Mouse (Mus musculus) megakaryocyte, embryonic 14.5 days (primary cell): ENCODE results near the gene Pex5l.

Source experiments
- FLI1 ChIP-seq: IDR thresholded peaks from 2 replicates; pipeline ENCODE4 v1.6.1; 2012; ENCODE audit warnings: low read length, inconsistent platforms, mixed read lengths
- GATA1 ChIP-seq: IDR thresholded peaks from 3 replicates; pipeline ENCODE4 v1.6.1; 2012; ENCODE audit warnings: mixed read lengths, low read length, inconsistent platforms, borderline replicate concordance

DNA sequence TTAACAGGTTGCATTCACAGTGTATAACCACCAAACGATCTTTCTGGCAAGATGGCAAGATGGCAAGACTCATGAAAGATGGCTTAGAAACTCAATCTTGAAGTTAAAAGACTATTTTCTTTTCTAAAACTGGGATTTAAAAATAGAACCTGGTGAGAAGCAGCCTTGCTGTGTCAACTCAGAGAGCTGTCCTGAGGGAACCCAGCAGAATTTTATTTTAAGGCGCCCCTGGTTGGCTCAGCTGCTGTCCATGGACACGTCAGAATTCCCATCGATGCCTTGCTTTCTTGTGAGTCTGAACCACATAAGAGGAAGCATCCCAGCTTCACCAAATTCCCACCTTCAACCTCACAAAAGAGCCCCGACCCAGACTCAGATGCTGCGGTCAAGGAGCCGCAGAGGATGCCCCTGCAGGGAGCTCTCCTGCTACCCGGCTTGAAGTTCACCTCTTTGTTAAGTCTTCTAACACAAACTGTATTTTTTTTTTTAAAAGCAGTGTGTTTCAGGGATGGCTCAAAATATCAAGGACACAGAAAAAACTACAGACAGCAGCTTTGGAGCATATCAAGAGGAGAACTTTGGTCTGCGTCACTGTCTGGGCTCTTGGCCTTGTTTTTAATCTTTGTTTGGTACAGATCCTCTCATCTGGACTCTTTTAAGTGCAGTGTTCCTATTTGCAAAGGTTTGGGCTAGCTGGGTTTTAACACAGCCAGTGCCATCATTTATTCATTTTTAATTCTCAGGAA is 44.3 kb downstream of the Pex5l start:
- TF ChIP-seq GATA1 (no peak), FLI1 (no peak)
